Mouse (Mus musculus): ENCODE measurements around the gene Patj. TPM values are rescaled to one million over a fixed set of nuclear protein-coding genes. Genes with fewer than 3 reads are reported as not detected.
"Not testable (repeated sequence)": the region's sequence is repeated elsewhere in the genome, so short reads cannot be mapped to it uniquely, and the experiment has no call there.

Patj gene
- total RNA-seq, 4 experiments from 2014 or later = 2.1 to 3.9 (median 2.4) TPM

- no peak for DNase-seq (ENCODE audit: low spot score in 2 of 2)
Measured at GRCm38 (mm10) chr4:98567457-98567856, 171.9 kb downstream of the Patj start.

- no peak for DNase-seq (ENCODE audit: low spot score in 2 of 2)
Measured at GRCm38 (mm10) chr4:98569904-98570303, 174.3 kb downstream of the Patj start.

GRCm38 (mm10) chr4:98577275-98577674 lies 181.7 kb downstream of the Patj start:
- no peak for DNase-seq (ENCODE audit: low spot score in 2 of 2)

GRCm38 (mm10) chr4:98577957-98578541 lies 182.5 kb downstream of the Patj start:
- DNase-seq (ENCODE audit: low spot score in 2 of 2) = no peak

- no peak for DNase-seq (ENCODE audit: low spot score in 2 of 2)
Measured at GRCm38 (mm10) chr4:98581456-98581855, 185.9 kb downstream of the Patj start.

GRCm38 (mm10) chr4:98584023-98584422 lies 188.4 kb downstream of the Patj start:
- no peak for DNase-seq (ENCODE audit: low spot score in 2 of 2)

GRCm38 (mm10) chr4:98586303-98586702 lies 190.7 kb downstream of the Patj start:
- no peak for DNase-seq (ENCODE audit: low spot score in 2 of 2)

GRCm38 (mm10) chr4:98587686-98588085 lies 192.1 kb downstream of the Patj start:
- DNase-seq (ENCODE audit: low spot score in 2 of 2) = no peak

- no peak for DNase-seq (ENCODE audit: low spot score in 2 of 2)
Measured at GRCm38 (mm10) chr4:98593961-98594360, 198.4 kb downstream of the Patj start.

- no peak for DNase-seq (ENCODE audit: low spot score in 2 of 2)
Measured at GRCm38 (mm10) chr4:98598546-98598971, 203.0 kb downstream of the Patj start.

GRCm38 (mm10) chr4:98599358-98599757 lies 203.8 kb downstream of the Patj start:
- no peak for DNase-seq (ENCODE audit: low spot score in 2 of 2)

GRCm38 (mm10) chr4:98603131-98603530 lies 207.5 kb downstream of the Patj start:
- no peak for DNase-seq (ENCODE audit: low spot score in 2 of 2)

GRCm38 (mm10) chr4:98610501-98610900 lies 214.9 kb downstream of the Patj start:
- no peak for DNase-seq (ENCODE audit: low spot score in 2 of 2)

- DNase-seq (ENCODE audit: low spot score in 2 of 2) = no peak
Measured at GRCm38 (mm10) chr4:98614395-98614794, 218.8 kb downstream of the Patj start.

- DNase-seq (ENCODE audit: low spot score in 2 of 2) = no peak
Measured at GRCm38 (mm10) chr4:98619199-98619598, 223.6 kb downstream of the Patj start.

- no peak for DNase-seq (ENCODE audit: low spot score in 2 of 2)
Measured at GRCm38 (mm10) chr4:98620986-98621784, 225.6 kb downstream of the Patj start.

GRCm38 (mm10) chr4:98622180-98622579 lies 226.6 kb downstream of the Patj start:
- no peak for DNase-seq (ENCODE audit: low spot score in 2 of 2)

- no peak for DNase-seq (ENCODE audit: low spot score in 2 of 2)
Measured at GRCm38 (mm10) chr4:98622996-98623673, 227.6 kb downstream of the Patj start.

GRCm38 (mm10) chr4:98628286-98628685 lies 232.7 kb downstream of the Patj start:
- DNase-seq (ENCODE audit: low spot score in 2 of 2) = no peak

GRCm38 (mm10) chr4:98629217-98629616 lies 233.6 kb downstream of the Patj start:
- not testable (repeated sequence) for DNase-seq (ENCODE audit: low spot score in 2 of 2)

GRCm38 (mm10) chr4:98635140-98635837 lies 239.7 kb downstream of the Patj start:
- no peak for DNase-seq (ENCODE audit: low spot score in 2 of 2)

- no peak for DNase-seq (ENCODE audit: low spot score in 2 of 2)
Measured at GRCm38 (mm10) chr4:98638731-98639130, 243.1 kb downstream of the Patj start.
